Mouse (Mus musculus): ENCODE results near the gene Gm20388.

DNA sequence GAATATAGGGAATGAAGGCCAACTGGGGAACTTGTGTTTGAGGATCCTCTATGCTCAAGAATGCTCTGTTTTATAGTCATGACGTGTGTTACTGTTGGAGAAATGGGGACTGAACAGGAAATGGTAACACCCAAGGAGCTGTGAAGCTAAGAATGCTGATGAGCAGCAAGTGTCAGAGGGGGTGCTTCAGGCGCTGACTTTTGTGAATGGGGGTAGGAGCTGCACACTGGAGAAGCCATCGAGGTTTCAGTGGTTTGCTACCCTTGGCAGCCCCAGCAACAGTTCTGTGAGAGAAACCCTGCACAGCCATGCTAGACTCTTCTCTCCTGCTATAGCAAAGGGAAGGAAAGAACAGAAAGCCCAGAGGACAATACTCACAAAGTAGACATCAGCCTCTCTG lies 3001.5 kb downstream of the Gm20388 start:
- no peak for TF ChIP-seq CTCF (IDR thresholded peaks at IDR 0.05; ENCODE audit: borderline replicate concordance, insufficient read depth, low read depth, low read length)
- TF ChIP-seq POLR2A (IDR thresholded peaks at IDR 0.05; ENCODE audit: borderline replicate concordance, insufficient read depth, low read length) = no peak
